Mouse (Mus musculus): ENCODE measurements around the gene Tlk1.
"Not testable (repeated sequence)": the region's sequence is repeated elsewhere in the genome, so short reads cannot be mapped to it uniquely, and the experiment has no call there.

Tlk1 gene

DNA sequence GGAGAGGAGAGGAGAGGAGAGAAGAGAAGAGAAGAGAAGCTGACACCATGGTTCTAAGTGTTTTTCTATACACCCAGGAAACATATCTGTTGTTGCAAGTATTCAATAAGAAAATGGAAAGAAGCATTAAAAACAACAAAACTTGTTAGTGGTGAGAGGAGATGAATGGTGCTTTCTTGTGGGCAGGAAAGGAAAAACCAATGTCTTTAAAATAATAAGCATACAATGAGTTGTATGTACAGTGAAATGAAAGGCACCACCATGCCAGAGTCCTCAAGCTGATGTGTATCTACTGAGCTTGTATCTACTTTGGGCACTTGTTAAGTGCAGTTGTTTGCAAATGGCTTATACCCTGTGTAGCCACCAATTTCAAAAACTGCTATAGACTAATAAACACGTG is 7.7 kb upstream of the Tlk1 start:
- no peak for DNase-seq (ENCODE audit: low read depth, low spot score)

- no peak for DNase-seq (ENCODE audit: low read depth, low spot score)
Observed at GRCm38 (mm10) chr2:70831709-70832350, 6.3 kb upstream of the Tlk1 start.

DNA sequence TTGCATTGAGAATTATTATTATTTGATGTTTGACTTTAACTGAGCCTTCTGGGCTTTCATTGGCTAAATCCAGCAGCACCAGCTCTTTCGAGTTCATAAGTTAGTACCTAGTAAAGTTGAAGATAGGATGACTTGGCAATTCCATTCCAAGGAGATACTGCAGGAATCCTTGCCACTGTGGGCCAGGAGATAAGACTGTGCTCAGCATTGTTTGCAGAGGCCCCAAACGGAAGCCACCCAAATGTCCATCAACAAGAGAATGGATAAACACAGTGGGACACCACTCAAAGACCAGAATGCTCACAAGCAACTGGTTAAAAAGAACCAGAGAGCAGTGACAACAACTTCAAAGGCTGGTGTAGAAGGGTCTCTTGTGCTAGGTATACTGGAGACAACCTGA is 5.2 kb upstream of the Tlk1 start:
- no peak for DNase-seq (ENCODE audit: low read depth, low spot score)

- no peak for DNase-seq (ENCODE audit: low read depth, low spot score)
Observed at GRCm38 (mm10) chr2:70829946-70830610, 4.5 kb upstream of the Tlk1 start.

DNA sequence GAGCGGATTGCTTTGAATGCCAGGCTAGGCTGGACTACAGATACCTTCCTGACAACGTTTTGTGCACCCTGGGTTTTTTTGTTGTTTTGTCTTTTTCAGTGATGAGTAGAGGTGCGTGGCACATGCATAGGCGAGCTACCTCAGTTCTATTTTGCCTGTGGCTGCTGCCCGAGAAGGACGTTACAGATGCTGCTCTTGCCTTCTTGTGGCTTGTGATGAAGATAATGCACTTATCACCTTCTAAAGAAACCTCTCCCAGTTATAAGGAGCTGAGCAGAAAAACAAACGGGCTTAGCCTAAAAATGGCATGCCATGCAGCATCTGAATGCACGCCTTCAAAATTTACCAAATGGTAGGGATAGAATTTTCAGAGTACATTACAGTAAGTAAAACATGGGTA is 2.3 kb upstream of the Tlk1 start:
- DNase-seq (ENCODE audit: low read depth, low spot score), result no peak

GRCm38 (mm10) chr2:70826436-70827230 is 1.1 kb upstream of the Tlk1 start:
- no peak for DNase-seq (ENCODE audit: low read depth, low spot score)

GRCm38 (mm10) chr2:70824838-70825370 is 624 bp downstream of the Tlk1 start:
- DNase-seq (ENCODE audit: low read depth, low spot score), result no peak

DNA sequence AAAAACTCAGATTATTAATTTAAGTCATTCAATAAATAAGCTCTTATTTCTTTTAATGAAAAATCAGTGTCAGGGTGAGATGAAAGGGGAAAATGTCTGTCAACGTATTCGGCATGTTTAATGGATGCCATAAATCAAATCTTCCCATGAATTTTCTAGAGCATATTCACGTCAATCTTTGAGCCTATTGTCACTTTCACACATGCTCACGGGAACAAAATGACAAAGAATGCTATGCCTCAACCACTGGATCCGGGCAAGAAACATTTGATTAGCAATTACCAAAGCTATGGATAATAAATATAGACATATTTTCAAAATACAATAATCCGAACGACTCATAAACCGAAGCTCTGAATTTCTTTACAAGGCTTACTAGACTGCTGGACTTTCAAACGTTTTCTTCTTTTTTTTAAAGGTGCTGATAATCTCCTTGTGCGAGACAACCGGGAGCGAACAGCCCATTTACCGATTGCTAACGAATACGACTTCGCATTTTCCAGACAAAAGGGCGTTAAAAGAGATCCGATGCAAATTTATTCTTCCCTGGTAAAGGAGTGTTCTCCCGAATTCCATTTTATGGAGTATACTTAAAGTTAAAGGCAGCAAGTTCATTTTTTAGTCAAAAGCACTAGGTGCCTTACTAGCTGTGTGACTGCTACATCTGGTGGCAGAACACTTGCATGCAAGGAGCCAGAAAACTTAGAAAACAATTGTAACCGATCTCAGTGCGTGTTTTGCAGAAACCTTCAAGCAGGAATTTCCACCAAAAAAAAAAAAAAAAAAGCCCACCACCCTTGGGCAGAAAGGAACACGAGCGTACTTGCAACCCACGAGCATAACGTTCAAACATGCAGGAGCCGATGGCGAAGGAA is 1.4 kb downstream of the Tlk1 start:
- DNase-seq (ENCODE audit: low read depth, low spot score), result no peak

GRCm38 (mm10) chr2:70823434-70823833 is 2.1 kb downstream of the Tlk1 start:
- no peak for DNase-seq (ENCODE audit: low read depth, low spot score)

GRCm38 (mm10) chr2:70816939-70817338 is 8.6 kb downstream of the Tlk1 start:
- DNase-seq (ENCODE audit: low read depth, low spot score), result no peak

- no peak for DNase-seq (ENCODE audit: low read depth, low spot score)
Observed at GRCm38 (mm10) chr2:70816016-70816415, 9.5 kb downstream of the Tlk1 start.

DNA sequence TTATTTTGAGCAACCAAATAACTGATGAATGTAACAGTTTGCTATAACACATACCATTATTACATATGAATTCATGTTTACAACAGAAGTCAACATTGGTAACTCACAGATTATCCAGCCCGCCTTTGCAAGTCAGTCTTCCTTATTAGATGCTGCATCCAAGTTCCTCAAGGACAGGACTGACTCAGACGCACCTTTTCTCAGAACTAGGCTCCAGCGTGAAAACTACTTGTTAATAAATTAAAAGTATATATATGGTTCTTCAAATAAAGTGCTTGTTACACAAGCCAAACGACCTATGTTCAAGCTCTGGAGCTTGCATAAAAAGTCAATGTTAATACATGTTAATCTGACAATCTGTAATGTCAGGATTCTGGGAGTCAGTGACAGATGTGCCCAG is 11.9 kb downstream of the Tlk1 start:
- no peak for DNase-seq (ENCODE audit: low read depth, low spot score)

DNA sequence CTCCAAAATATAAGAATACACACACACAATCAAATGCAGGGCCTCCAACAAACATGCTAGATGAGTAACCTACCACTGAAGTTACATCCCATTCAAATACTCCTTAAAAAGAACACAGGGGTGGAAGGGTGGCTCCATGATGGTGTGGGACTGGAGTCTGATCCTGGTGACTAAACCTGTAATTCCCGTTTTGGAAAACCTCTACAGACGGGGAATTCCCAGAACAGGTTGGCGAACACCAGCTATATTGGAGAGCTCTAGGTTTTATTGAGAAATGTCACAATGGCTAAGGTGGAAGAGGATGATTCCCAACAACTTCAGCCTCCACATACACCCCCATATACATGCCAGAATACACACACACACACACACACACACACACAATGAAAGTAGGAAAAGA is 14.1 kb downstream of the Tlk1 start:
- no peak for DNase-seq (ENCODE audit: low read depth, low spot score)

DNA sequence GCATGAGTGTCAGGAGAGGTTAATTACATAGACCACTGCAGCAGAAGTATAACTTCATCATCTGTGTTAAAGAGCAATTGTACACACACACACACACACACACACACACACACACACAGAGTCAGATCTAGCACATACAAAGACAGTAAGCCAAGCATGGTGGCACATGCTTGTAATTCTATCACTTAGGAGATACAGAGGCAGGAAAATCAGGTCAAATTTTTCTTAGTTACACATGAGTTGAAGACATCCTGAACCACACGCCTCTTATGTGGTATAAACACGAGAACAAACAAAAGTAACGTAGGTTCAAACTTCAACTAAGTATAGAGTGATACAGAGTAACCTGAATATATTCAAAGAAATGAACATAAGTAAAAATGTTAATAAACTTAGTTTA is 15.6 kb downstream of the Tlk1 start:
- DNase-seq (ENCODE audit: low read depth, low spot score), result no peak

GRCm38 (mm10) chr2:70808681-70809080 is 16.8 kb downstream of the Tlk1 start:
- no peak for DNase-seq (ENCODE audit: low read depth, low spot score)

- DNase-seq (ENCODE audit: low read depth, low spot score), result not testable (repeated sequence)
Observed at GRCm38 (mm10) chr2:70807678-70808077, 17.9 kb downstream of the Tlk1 start.

DNA sequence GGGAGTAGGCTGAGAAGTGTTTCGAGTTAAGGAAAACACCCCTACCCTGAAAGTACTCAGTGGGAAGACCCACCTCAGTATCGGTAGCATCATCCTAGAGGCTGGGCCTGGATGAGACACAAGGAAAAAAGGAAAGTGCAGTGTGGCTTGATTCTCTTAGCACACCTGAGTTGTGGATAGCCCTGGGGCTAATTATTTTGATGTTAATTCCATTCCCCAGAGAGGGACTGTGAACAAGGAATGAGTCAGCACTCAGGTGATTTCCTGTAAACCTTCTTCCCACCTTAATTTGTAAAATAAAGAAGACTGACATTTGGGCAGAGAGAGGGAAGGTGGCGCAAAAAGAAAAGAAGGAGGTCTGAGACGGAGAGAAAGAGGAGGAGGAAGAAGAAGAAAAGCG is 19.5 kb downstream of the Tlk1 start:
- DNase-seq (ENCODE audit: low read depth, low spot score), result no peak

DNA sequence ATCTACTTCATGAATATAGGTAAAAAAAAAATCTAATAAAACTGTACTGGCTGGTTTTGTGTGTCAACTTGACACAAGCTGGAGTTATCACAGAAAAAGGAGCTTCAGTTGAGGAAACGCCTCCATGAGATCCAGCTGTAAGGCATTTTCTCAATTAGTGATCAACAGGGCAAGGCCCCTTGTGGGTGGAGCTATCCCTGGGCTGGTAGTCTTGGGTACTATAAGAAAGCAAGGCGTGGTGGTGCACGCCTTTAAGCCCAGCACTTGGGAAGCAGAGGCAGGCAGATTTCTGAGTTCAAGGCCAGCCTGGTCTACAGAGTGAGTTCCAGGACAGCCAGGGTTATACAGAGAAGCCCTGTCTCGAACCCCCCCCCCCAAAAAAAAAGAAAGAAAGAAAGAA is 21.8 kb downstream of the Tlk1 start:
- not testable (repeated sequence) for DNase-seq (ENCODE audit: low read depth, low spot score)

- DNase-seq (ENCODE audit: low read depth, low spot score), result no peak
Observed at GRCm38 (mm10) chr2:70802658-70803057, 22.9 kb downstream of the Tlk1 start.

DNA sequence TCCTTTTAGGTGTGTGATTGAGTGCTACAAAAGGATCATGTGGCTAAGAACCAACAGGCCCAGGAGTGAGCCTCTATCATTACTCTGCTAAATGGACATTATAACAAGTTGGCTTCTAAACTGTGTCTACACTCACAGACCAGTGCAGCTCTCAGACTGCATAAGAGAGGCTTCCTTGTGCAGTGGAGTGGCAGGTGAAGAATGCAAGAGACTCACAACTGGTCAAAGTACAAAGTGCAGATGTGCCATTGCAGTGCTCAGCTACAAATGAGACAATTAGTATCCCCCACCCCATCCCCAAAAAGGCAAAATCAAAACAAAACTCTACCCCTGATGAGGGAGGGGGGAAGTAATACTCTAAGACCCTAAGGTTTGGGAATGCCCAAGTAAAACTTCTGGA is 24.0 kb downstream of the Tlk1 start:
- no peak for DNase-seq (ENCODE audit: low read depth, low spot score)

DNA sequence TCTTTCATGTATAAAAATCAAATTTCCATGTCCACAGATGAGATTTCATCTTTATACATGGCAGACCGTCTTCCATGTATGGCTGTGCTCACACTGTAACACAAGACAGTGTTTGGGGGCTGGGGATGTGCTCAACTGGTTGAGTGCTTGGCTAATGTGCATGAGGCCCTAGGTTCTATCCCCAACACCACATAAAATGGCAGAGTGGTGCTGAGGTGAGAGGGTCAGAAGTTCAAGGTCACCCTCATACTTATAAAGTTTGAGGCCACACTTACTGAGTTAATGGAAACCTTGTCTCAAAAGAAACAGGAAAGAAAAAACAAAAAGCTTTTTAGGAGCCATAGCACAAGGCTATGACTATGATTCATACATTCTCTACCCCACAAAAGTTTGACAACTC is 25.1 kb downstream of the Tlk1 start:
- DNase-seq (ENCODE audit: low read depth, low spot score), result no peak

DNA sequence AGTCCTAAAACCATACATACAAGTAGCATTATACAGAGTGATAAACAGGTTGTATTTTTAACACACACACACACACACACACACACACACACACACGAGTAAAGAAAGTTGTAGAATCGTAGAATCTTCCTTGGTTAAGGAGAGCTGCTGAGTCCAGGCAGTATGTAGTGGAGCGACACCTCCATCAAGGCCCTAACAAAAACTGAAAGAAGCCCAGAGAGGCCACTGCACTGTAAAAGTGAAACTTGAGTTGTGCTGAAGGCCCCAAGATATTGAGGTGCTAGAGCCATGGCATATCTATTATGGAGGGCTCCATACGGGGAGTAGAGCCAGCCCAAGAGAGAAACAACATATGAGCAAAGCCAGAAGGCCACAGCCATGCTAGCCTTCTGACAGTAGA is 32.3 kb downstream of the Tlk1 start:
- DNase-seq (ENCODE audit: low read depth, low spot score), result no peak
